8 mouse cellular contexts compared by ENCODE assay signal in the genomic region with DNA sequence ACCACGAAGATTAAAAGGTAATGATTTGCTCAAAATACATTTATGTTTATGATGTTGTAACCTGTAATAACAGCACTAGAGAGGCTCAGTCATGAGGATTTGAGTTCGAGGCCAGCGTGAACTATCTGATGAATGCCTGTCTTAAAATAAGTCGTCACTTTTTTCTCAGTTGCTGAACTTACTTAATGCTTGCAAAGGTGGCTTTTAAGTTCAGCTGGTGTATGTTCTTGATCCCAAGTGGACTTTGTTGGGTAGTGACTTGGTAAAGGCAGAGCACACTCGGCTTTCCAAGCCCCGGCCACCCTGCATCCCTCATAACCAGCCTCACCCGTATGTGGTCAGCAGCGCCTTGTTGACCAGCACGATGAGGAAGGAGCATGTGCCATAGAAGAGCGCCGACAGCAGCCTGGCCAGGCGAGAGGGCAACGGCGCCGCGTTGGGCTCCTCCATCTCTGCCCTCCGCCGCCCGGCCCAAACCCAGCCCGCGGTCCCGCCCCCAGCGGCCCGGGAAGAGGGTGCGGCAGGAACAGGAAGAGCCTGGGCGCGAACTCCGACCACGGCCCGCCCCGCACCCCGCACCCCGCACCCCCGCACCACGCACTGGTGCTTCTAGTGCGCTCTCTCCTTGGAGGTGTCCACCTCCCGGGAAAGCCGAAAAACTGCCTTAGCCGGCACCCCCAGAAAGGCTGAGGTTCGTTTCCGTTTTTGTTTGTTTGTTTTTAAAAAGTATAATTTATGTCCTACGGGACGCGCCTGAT. TPM values are rescaled to one million over a fixed set of nuclear protein-coding genes. Genes with fewer than 3 reads are reported as not detected.
A peak's percentile ranks its signal among the peaks of the same experiment; 100 is the strongest.
DNase-seq lines count a peak whose midpoint lies in the region; ATAC-seq and TF ChIP-seq lines count a peak whose summit lies in the region.

A gene (minus strand): TSS at position 511 of the 758 bp plus-strand sequence.

- peak within 1 kb of the TSS; percentile 87 for H3K4me2 ChIP-seq in hindbrain, embryonic 16.5 days (ENCODE audit: low read length)
- peak within 1 kb of the TSS; percentile 75 for H3K4me2 ChIP-seq in liver, embryonic 12.5 days
- peak within 1 kb of the TSS; percentile 80 for H3K4me2 ChIP-seq in stomach, embryonic 16.5 days (ENCODE audit: low read depth, low read length)

- H3K9ac ChIP-seq in hindbrain, embryonic 16.5 days (ENCODE audit: low read depth, low read length) = peak within 1 kb of the TSS; percentile 63
- H3K9ac ChIP-seq in liver, embryonic 12.5 days = peak within 1 kb of the TSS; percentile 70
- H3K9ac ChIP-seq in stomach, embryonic 16.5 days (ENCODE audit: low read length) = peak within 1 kb of the TSS; percentile 85

- H3K27ac ChIP-seq in bone marrow, adult 2 months (ENCODE audit: control insufficient read depth, insufficient read depth, low read depth, low read length, poor library complexity) = peak within 1 kb of the TSS; percentile 46
- no peak within 1 kb of the TSS for H3K27ac ChIP-seq in hindbrain, embryonic 16.5 days (ENCODE audit: low read depth, low read length)
- H3K27ac ChIP-seq in liver, embryonic 12.5 days = peak within 1 kb of the TSS; percentile 47
- H3K27ac ChIP-seq in stomach, embryonic 16.5 days (ENCODE audit: low read length) = peak within 1 kb of the TSS; percentile 73

- peak; percentile 34 to 58 for DNase-seq in cerebellum, postnatal 25 days
- DNase-seq in cerebellum, adult 9-11 months = no peak
- DNase-seq in gastrocnemius, postnatal 10 days = peak; percentile 72

- TF ChIP-seq CTCF in bone marrow, adult 2 months (IDR thresholded peaks at IDR 0.05; ENCODE audit: control insufficient read depth, insufficient read depth, low read length) = no peak

- peak; percentile 84 for ATAC-seq in hindbrain, embryonic 16.5 days
- ATAC-seq in liver, embryonic 12.5 days = peak; percentile 86
- peak; percentile 34 for ATAC-seq in monocyte, adult 5-6 weeks (replicated peaks; ENCODE audit: insufficient number of reproducible peaks, low FRiP score, low TSS enrichment, poor library complexity, severe bottlenecking)
- ATAC-seq in stomach, embryonic 16.5 days (ENCODE audit: insufficient read depth, low FRiP score) = peak; percentile 93

- H3K4me1 ChIP-seq in bone marrow, adult 2 months (ENCODE audit: control insufficient read depth, insufficient read depth, low read length) = no peaks in the 10 kb centered on the region
- peaks cover 5% of the 10 kb centered on the region; the same call in 1 of the 2 replicates for H3K4me1 ChIP-seq in hindbrain, embryonic 16.5 days (ENCODE audit: control insufficient read depth, insufficient read depth, low read depth, low read length)
- peaks cover 19% of the 10 kb centered on the region for H3K4me1 ChIP-seq in liver, embryonic 12.5 days
- peaks cover 4% of the 10 kb centered on the region; the same call in 1 of the 2 replicates for H3K4me1 ChIP-seq in stomach, embryonic 16.5 days (ENCODE audit: control insufficient read depth, insufficient read depth, low read length)

- TF ChIP-seq POLR2A in bone marrow, adult 2 months (IDR thresholded peaks at IDR 0.05; ENCODE audit: borderline replicate concordance, control insufficient read depth, low read depth, low read length) = peak; percentile 50; the same call in 1 of the 2 replicates

- no peaks in the 10 kb centered on the region for H3K36me3 ChIP-seq in hindbrain, embryonic 16.5 days (ENCODE audit: control insufficient read depth, insufficient read depth, low read length)
- H3K36me3 ChIP-seq in liver, embryonic 12.5 days = peaks cover 34% of the 10 kb centered on the region
- no peaks in the 10 kb centered on the region for H3K36me3 ChIP-seq in stomach, embryonic 16.5 days (ENCODE audit: control insufficient read depth, insufficient read depth, low read length)

- WGBS in bone marrow, adult 2 months = 5% methylated on average over 44 of the region's 44 CpGs
- 15% methylated on average over 26 of the region's 44 CpGs for WGBS in hindbrain, embryonic 16.5 days
- WGBS in liver, embryonic 12.5 days (ENCODE audit: insufficient replicate concordance) = 7% methylated on average over 40 of the region's 44 CpGs
- 6% methylated on average over 43 of the region's 44 CpGs for WGBS in stomach, embryonic 16.5 days

- no peaks in the 10 kb centered on the region for H3K27me3 ChIP-seq in hindbrain, embryonic 16.5 days (replicated peaks; ENCODE audit: control insufficient read depth, insufficient read depth, low read length)
- H3K27me3 ChIP-seq in liver, embryonic 12.5 days (replicated peaks) = no peaks in the 10 kb centered on the region; the same call in 1 of the 2 replicates
- H3K27me3 ChIP-seq in stomach, embryonic 16.5 days (ENCODE audit: control insufficient read depth, insufficient read depth, low read length) = no peaks in the 10 kb centered on the region

- peak within 1 kb of the TSS; percentile 92 for H3K4me3 ChIP-seq in bone marrow, adult 2 months (replicated peaks; ENCODE audit: control insufficient read depth, low read depth, low read length)
- H3K4me3 ChIP-seq in hindbrain, embryonic 16.5 days (ENCODE audit: low read length) = peak within 1 kb of the TSS; percentile 53
- peak within 1 kb of the TSS; percentile 66 for H3K4me3 ChIP-seq in liver, embryonic 12.5 days
- H3K4me3 ChIP-seq in stomach, embryonic 16.5 days (replicated peaks; ENCODE audit: low read length) = peak within 1 kb of the TSS; percentile 71

- no peaks in the 10 kb centered on the region for H3K9me3 ChIP-seq in hindbrain, embryonic 16.5 days (ENCODE audit: control insufficient read depth, low read length)
- H3K9me3 ChIP-seq in liver, embryonic 12.5 days (replicated peaks) = no peaks in the 10 kb centered on the region
- H3K9me3 ChIP-seq in stomach, embryonic 16.5 days (replicated peaks; ENCODE audit: control insufficient read depth, low read length) = no peaks in the 10 kb centered on the region

RNA-seq across cellular contexts. Expression of the gene that starts here (rescaled TPM):
- 3.1 and 11.7 TPM in 2 replicates for polyA plus RNA-seq in bone marrow, adult 2 months (2011; ENCODE audit: insufficient read depth, insufficient read length, low replicate concordance, missing spikeins)
- 1 to 10 TPM; 1.3 to 1.8 TPM for total RNA-seq in gastrocnemius, postnatal 10 days (2021)
- 1.1 and 2.1 TPM in 2 replicates for polyA plus RNA-seq in hindbrain, embryonic 16.5 days (2015; fragmentation: Nextera tagmentation; extraction: Ambion mirVana)
- 3.0 and 3.6 TPM in 2 replicates for polyA plus RNA-seq in liver, embryonic 12.5 days (2016; fragmentation: Nextera tagmentation; extraction: Ambion mirVana)
- total RNA-seq in monocyte, adult 5-6 weeks (2017) = 24.2 to 36.1 TPM (median 26.4 TPM) in 3 replicates
- polyA plus RNA-seq in stomach, embryonic 16.5 days (2015; fragmentation: Nextera tagmentation; extraction: Ambion mirVana) = 6.2 and 7.2 TPM in 2 replicates

Comparison
In these comparisons a context has a peak if more than half of its experiments do, and no peak if none do; other contexts are left out.
1. ATAC-seq: peak in every context shown above with its lines; median percentile 93 in stomach, embryonic 16.5 days; 86 in liver, embryonic 12.5 days; 84 in hindbrain, embryonic 16.5 days; 34 in monocyte, adult 5-6 weeks.